Mouse (Mus musculus) C2C12 (cell line): ENCODE results near the gene Erich4.

Experiments used
- CEBPB ChIP-seq: IDR thresholded peaks from one replicate; pipeline ENCODE4 v1.6.1; 2011; ENCODE audit warnings: low read depth, mild to moderate bottlenecking, control low read depth, moderate library complexity
- CTCF ChIP-seq: IDR thresholded peaks from one replicate; pipeline ENCODE4 v1.5.1; 2011; ENCODE audit not compliant: control insufficient read depth, insufficient read depth, insufficient read length
- FOSL1 ChIP-seq: IDR thresholded peaks from one replicate; pipeline ENCODE4 v1.8.0; 2011; ENCODE audit warnings: mild to moderate bottlenecking, low read length; ENCODE audit not compliant: poor library complexity, insufficient read depth, severe bottlenecking
- MAX ChIP-seq: IDR thresholded peaks from one replicate; pipeline ENCODE4 v1.6.1; 2011; ENCODE audit warnings: mild to moderate bottlenecking, control low read depth
- MYOD1 ChIP-seq: IDR thresholded peaks from one replicate; pipeline ENCODE4 v1.6.1; 2011; ENCODE audit warnings: low read depth; ENCODE audit not compliant: control insufficient read depth, insufficient read length
- MYOG ChIP-seq: IDR thresholded peaks from one replicate; pipeline ENCODE4 v1.6.1; 2011; ENCODE audit not compliant: control insufficient read depth, insufficient read length; ENCODE audit errors: extremely low read depth
- USF1 ChIP-seq: IDR thresholded peaks from one replicate; pipeline ENCODE4 v1.6.1; 2011; ENCODE audit warnings: low read depth, mild to moderate bottlenecking, control low read depth, moderate library complexity

- TF ChIP-seq CTCF (no peak), USF1 (no peak), MYOD1 (no peak), MAX (no peak), CEBPB (no peak), MYOG (no peak), FOSL1 (no peak)
Measured at GRCm38 (mm10) chr7:25628323-25628620, 12.6 kb upstream of the Erich4 start.
